Mouse (Mus musculus) embryonic fibroblast, embryonic 13.5 days (primary cell): ENCODE measurements around the gene Lgals1. TPM values are rescaled to one million over a fixed set of nuclear protein-coding genes. Genes with fewer than 3 reads are reported as not detected.
"Not testable (repeated sequence)": the region's sequence is repeated elsewhere in the genome, so short reads cannot be mapped to it uniquely, and the experiment has no call there.

ENCODE experiments used
- H3K27ac ChIP-seq: 2 replicates; pipeline ENCODE4 v1.5.1; 2012; ENCODE audit warnings: low read length, control low read depth, inconsistent platforms; ENCODE audit not compliant: insufficient read depth
- H3K4me1 ChIP-seq: 2 replicates; pipeline ENCODE4 v1.6.1; 2011; ENCODE audit warnings: low read length; ENCODE audit not compliant: control insufficient read depth, insufficient read depth
- H3K4me3 ChIP-seq: 2 replicates; pipeline ENCODE4 v1.5.1; 2011; ENCODE audit warnings: mild to moderate bottlenecking, control low read depth, low read length; ENCODE audit not compliant: insufficient read depth
- CTCF ChIP-seq: IDR thresholded peaks from 2 replicates; pipeline ENCODE4 v1.5.1; 2011; ENCODE audit warnings: mild to moderate bottlenecking, control low read depth, low read length, moderate library complexity, borderline replicate concordance; ENCODE audit not compliant: insufficient read depth
- POLR2A ChIP-seq: IDR thresholded peaks from 2 replicates; pipeline ENCODE4 v1.6.1; 2011; ENCODE audit warnings: low read depth, mild to moderate bottlenecking, control low read depth, low read length, moderate library complexity
- polyA plus RNA-seq: library from polyadenylated mRNA; stranded (reverse); fragments of >200 nt; gene quantifications from 2 replicates; pipeline ENCODE4 v1.2.4, GENCODE M21; 2011; ENCODE audit warnings: low read depth; ENCODE audit not compliant: missing spikeins, insufficient read length

Lgals1 gene
- 4,027 and 4,662 TPM in 2 replicates for polyA plus RNA-seq

- Histone ChIP-seq H3K27ac (peak within 1 kb of the TSS; percentile 99), H3K4me1 (peaks cover 20% of the 10 kb centered on the region), H3K4me3 (peak within 1 kb of the TSS; percentile 82)
- TF ChIP-seq CTCF (no peak), POLR2A (peak; percentile 100)
Measured at GRCm38 (mm10) chr15:78926021-78926919, at the start of gene Lgals1. Gene Lgals1, plus strand, starts transcription at chr15:78926725.

GRCm38 (mm10) chr15:78876991-78877809 lies 49.3 kb upstream of the Lgals1 start, which contains the start of gene Gga1:
Gene Gga1, plus strand, starts transcription at chr15:78877190.
- Histone ChIP-seq H3K27ac (peak within 1 kb of the TSS; percentile 94), H3K4me1 (no peaks in the 10 kb centered on the region), H3K4me3 (peak within 1 kb of the TSS; percentile 62)
- TF ChIP-seq POLR2A (peak; percentile 68), CTCF (no peak)

- TF ChIP-seq CTCF (no peak), POLR2A (no peak; the same call in 1 of the 2 replicates)
- H3K27ac ChIP-seq: peak overlapping the region; percentile 94
- H3K4me3 ChIP-seq: peak overlapping the region; percentile 62
- H3K4me1 ChIP-seq: no peaks in the 10 kb centered on the region
Measured at GRCm38 (mm10) chr15:78877810-78878390, 48.6 kb upstream of the Lgals1 start.

GRCm38 (mm10) chr15:78878792-78879516 lies 47.6 kb upstream of the Lgals1 start:
- H3K4me3 ChIP-seq, H3K4me1 ChIP-seq: not testable (repeated sequence)
- H3K27ac ChIP-seq: 0 out of 2 replicates have a peak overlapping the region, but pooled peaks have one; percentile 27

- H3K4me3 ChIP-seq: no peak overlapping the region
- H3K27ac ChIP-seq: no peak overlapping the region
- TF ChIP-seq CTCF (no peak), POLR2A (no peak)
- no peaks in the 10 kb centered on the region for H3K4me1 ChIP-seq
Measured at GRCm38 (mm10) chr15:78880432-78880831, 46.1 kb upstream of the Lgals1 start.

- Histone ChIP-seq H3K4me3 (no peak overlapping the region), H3K27ac (no peak overlapping the region), H3K4me1 (no peaks in the 10 kb centered on the region)
- TF ChIP-seq CTCF: no peak
- TF ChIP-seq POLR2A: no peak
Measured at GRCm38 (mm10) chr15:78881828-78882227, 44.7 kb upstream of the Lgals1 start.

- Histone ChIP-seq H3K4me3 (no peak overlapping the region), H3K27ac (no peak overlapping the region), H3K4me1 (no peaks in the 10 kb centered on the region)
- TF ChIP-seq CTCF: no peak
- no peak for TF ChIP-seq POLR2A
Measured at GRCm38 (mm10) chr15:78889401-78889853, 37.1 kb upstream of the Lgals1 start.

- TF ChIP-seq CTCF (no peak), POLR2A (no peak)
- no peak overlapping the region for H3K4me3 ChIP-seq
- H3K27ac ChIP-seq: no peak overlapping the region
- H3K4me1 ChIP-seq: no peaks in the 10 kb centered on the region
Measured at GRCm38 (mm10) chr15:78892440-78892839, 34.1 kb upstream of the Lgals1 start.

- Histone ChIP-seq H3K4me3 (no peak overlapping the region), H3K4me1 (no peaks in the 10 kb centered on the region)
Measured at GRCm38 (mm10) chr15:78894726-78895125, 31.8 kb upstream of the Lgals1 start.

More at GRCm38 (mm10) chr15:78894726-78895125, 31.8 kb upstream of the Lgals1 start:
- no peak overlapping the region for H3K27ac ChIP-seq
- no peak for TF ChIP-seq CTCF
- no peak for TF ChIP-seq POLR2A
